Mouse (Mus musculus): ENCODE data around the gene Ttll4. TPM values are rescaled to one million over a fixed set of nuclear protein-coding genes. Genes with fewer than 3 reads are reported as not detected.

Ttll4 gene
- polyA plus RNA-seq, 1 experiment, result 28.2 TPM

GRCm38 (mm10) chr1:74665153-74665552, 3.6 kb downstream of the Ttll4 start:
- 76% methylated on average over 6 of the region's 6 CpGs for WGBS
- TF ChIP-seq CTCF (IDR thresholded peaks at IDR 0.05; ENCODE audit: control insufficient read depth, insufficient read depth, low read length) (no peak), POLR2A (IDR thresholded peaks at IDR 0.05; ENCODE audit: borderline replicate concordance, control insufficient read depth, low read depth, low read length) (no peak)
- no peak overlapping the region for H3K4me3 ChIP-seq (replicated peaks; ENCODE audit: control insufficient read depth, low read depth, low read length)
- H3K27ac ChIP-seq (ENCODE audit: control insufficient read depth, insufficient read depth, low read depth, low read length, poor library complexity), result no peak overlapping the region
- H3K4me1 ChIP-seq (ENCODE audit: control insufficient read depth, insufficient read depth, low read length), result peaks cover 1% of the 10 kb centered on the region; the same call in 1 of the 2 replicates

GRCm38 (mm10) chr1:74668371-74668770, 6.8 kb downstream of the Ttll4 start:
- H3K4me1 ChIP-seq (ENCODE audit: control insufficient read depth, insufficient read depth, low read length), result no peaks in the 10 kb centered on the region
- no peak overlapping the region for H3K4me3 ChIP-seq (replicated peaks; ENCODE audit: control insufficient read depth, low read depth, low read length)
- TF ChIP-seq POLR2A (IDR thresholded peaks at IDR 0.05; ENCODE audit: borderline replicate concordance, control insufficient read depth, low read depth, low read length) (no peak), CTCF (IDR thresholded peaks at IDR 0.05; ENCODE audit: control insufficient read depth, insufficient read depth, low read length) (no peak)
- no peak overlapping the region for H3K27ac ChIP-seq (ENCODE audit: control insufficient read depth, insufficient read depth, low read depth, low read length, poor library complexity)
- 65% methylated on average over 3 of the region's 3 CpGs for WGBS

- 72% methylated on average over 7 of the region's 7 CpGs for WGBS
- TF ChIP-seq CTCF (IDR thresholded peaks at IDR 0.05; ENCODE audit: control insufficient read depth, insufficient read depth, low read length) (no peak), POLR2A (IDR thresholded peaks at IDR 0.05; ENCODE audit: borderline replicate concordance, control insufficient read depth, low read depth, low read length) (no peak)
- Histone ChIP-seq H3K4me1 (ENCODE audit: control insufficient read depth, insufficient read depth, low read length) (no peaks in the 10 kb centered on the region), H3K4me3 (replicated peaks; ENCODE audit: control insufficient read depth, low read depth, low read length) (no peak overlapping the region), H3K27ac (ENCODE audit: control insufficient read depth, insufficient read depth, low read depth, low read length, poor library complexity) (no peak overlapping the region)
Measured at GRCm38 (mm10) chr1:74672731-74673130, 11.2 kb downstream of the Ttll4 start.

- WGBS, result 76% methylated on average over 3 of the region's 3 CpGs
- TF ChIP-seq POLR2A (IDR thresholded peaks at IDR 0.05; ENCODE audit: borderline replicate concordance, control insufficient read depth, low read depth, low read length) (no peak), CTCF (IDR thresholded peaks at IDR 0.05; ENCODE audit: control insufficient read depth, insufficient read depth, low read length) (no peak)
Measured at GRCm38 (mm10) chr1:74676863-74677262, 15.3 kb downstream of the Ttll4 start.

GRCm38 (mm10) chr1:74677843-74678242, 16.3 kb downstream of the Ttll4 start:
- WGBS, result 34% methylated on average over 1 of the region's 1 CpGs
- Histone ChIP-seq H3K4me1 (ENCODE audit: control insufficient read depth, insufficient read depth, low read length) (no peaks in the 10 kb centered on the region), H3K4me3 (replicated peaks; ENCODE audit: control insufficient read depth, low read depth, low read length) (no peak overlapping the region), H3K27ac (ENCODE audit: control insufficient read depth, insufficient read depth, low read depth, low read length, poor library complexity) (no peak overlapping the region)
- TF ChIP-seq POLR2A (IDR thresholded peaks at IDR 0.05; ENCODE audit: borderline replicate concordance, control insufficient read depth, low read depth, low read length), result no peak
- TF ChIP-seq CTCF (IDR thresholded peaks at IDR 0.05; ENCODE audit: control insufficient read depth, insufficient read depth, low read length), result no peak

More at GRCm38 (mm10) chr1:74676863-74677262, 15.3 kb downstream of the Ttll4 start:
- H3K4me3 ChIP-seq (replicated peaks; ENCODE audit: control insufficient read depth, low read depth, low read length), result no peak overlapping the region
- H3K27ac ChIP-seq (ENCODE audit: control insufficient read depth, insufficient read depth, low read depth, low read length, poor library complexity), result no peak overlapping the region
- H3K4me1 ChIP-seq (ENCODE audit: control insufficient read depth, insufficient read depth, low read length), result no peaks in the 10 kb centered on the region

- H3K4me3 ChIP-seq (replicated peaks; ENCODE audit: control insufficient read depth, low read depth, low read length), result no peak overlapping the region
- TF ChIP-seq CTCF (IDR thresholded peaks at IDR 0.05; ENCODE audit: control insufficient read depth, insufficient read depth, low read length) (no peak), POLR2A (IDR thresholded peaks at IDR 0.05; ENCODE audit: borderline replicate concordance, control insufficient read depth, low read depth, low read length) (no peak)
- WGBS, result 85% methylated on average over 7 of the region's 7 CpGs
- no peaks in the 10 kb centered on the region for H3K4me1 ChIP-seq (ENCODE audit: control insufficient read depth, insufficient read depth, low read length)
- no peak overlapping the region for H3K27ac ChIP-seq (ENCODE audit: control insufficient read depth, insufficient read depth, low read depth, low read length, poor library complexity)
Measured at GRCm38 (mm10) chr1:74687131-74687530, 25.6 kb downstream of the Ttll4 start.

- no peak overlapping the region for H3K4me3 ChIP-seq (replicated peaks; ENCODE audit: control insufficient read depth, low read depth, low read length)
- WGBS, result 89% methylated on average over 8 of the region's 8 CpGs
- H3K27ac ChIP-seq (ENCODE audit: control insufficient read depth, insufficient read depth, low read depth, low read length, poor library complexity), result no peak overlapping the region
- no peak for TF ChIP-seq CTCF (IDR thresholded peaks at IDR 0.05; ENCODE audit: control insufficient read depth, insufficient read depth, low read length)
- no peak for TF ChIP-seq POLR2A (IDR thresholded peaks at IDR 0.05; ENCODE audit: borderline replicate concordance, control insufficient read depth, low read depth, low read length)
- no peaks in the 10 kb centered on the region; the same call in 1 of the 2 replicates for H3K4me1 ChIP-seq (ENCODE audit: control insufficient read depth, insufficient read depth, low read length)
Measured at GRCm38 (mm10) chr1:74693891-74694583, 32.5 kb downstream of the Ttll4 start.

- Histone ChIP-seq H3K4me1 (ENCODE audit: control insufficient read depth, insufficient read depth, low read length) (no peaks in the 10 kb centered on the region; the same call in 1 of the 2 replicates), H3K4me3 (replicated peaks; ENCODE audit: control insufficient read depth, low read depth, low read length) (no peak overlapping the region), H3K27ac (ENCODE audit: control insufficient read depth, insufficient read depth, low read depth, low read length, poor library complexity) (no peak overlapping the region)
- WGBS, result 90% methylated on average over 4 of the region's 4 CpGs
- TF ChIP-seq CTCF (IDR thresholded peaks at IDR 0.05; ENCODE audit: control insufficient read depth, insufficient read depth, low read length), result no peak
- TF ChIP-seq POLR2A (IDR thresholded peaks at IDR 0.05; ENCODE audit: borderline replicate concordance, control insufficient read depth, low read depth, low read length), result no peak
Measured at GRCm38 (mm10) chr1:74695836-74696235, 34.3 kb downstream of the Ttll4 start.
